Mouse (Mus musculus) small intestine, adult 2 months (tissue): ENCODE data around the gene Ddx19b. TPM values are rescaled to one million over a fixed set of nuclear protein-coding genes. Genes with fewer than 3 reads are reported as not detected.

ENCODE experiments used
- H3K27ac ChIP-seq: fragments of 200-500 bp; 2 replicates; pipeline ENCODE4 v1.5.1; 2012; ENCODE audit warnings: low read depth, low read length, control low read depth, inconsistent platforms; ENCODE audit not compliant: insufficient read depth
- H3K27me3 ChIP-seq: fragments of 200-500 bp; 2 replicates; pipeline ENCODE4 v1.6.1; 2012; ENCODE audit warnings: mild to moderate bottlenecking, moderate library complexity, low read length, inconsistent platforms; ENCODE audit not compliant: control insufficient read depth, insufficient read depth
- H3K36me3 ChIP-seq: fragments of 200-500 bp; 2 replicates; pipeline ENCODE4 v1.6.1; 2012; ENCODE audit warnings: mild to moderate bottlenecking, low read length, control low read depth, inconsistent platforms; ENCODE audit not compliant: control insufficient read depth, insufficient read depth
- H3K4me1 ChIP-seq: fragments of 200-500 bp; 2 replicates; pipeline ENCODE4 v1.6.1; 2012; ENCODE audit warnings: low read length, inconsistent platforms, mixed read lengths; ENCODE audit not compliant: control insufficient read depth, insufficient read depth, insufficient read length
- H3K4me3 ChIP-seq: fragments of 200-500 bp; 2 replicates; pipeline ENCODE4 v1.5.1; 2012; ENCODE audit warnings: low read depth, mild to moderate bottlenecking, control low read depth, inconsistent platforms, low read length, moderate library complexity
- CTCF ChIP-seq: fragments of 200-500 bp; IDR thresholded peaks from 2 replicates; pipeline ENCODE4 v1.5.1; 2012; ENCODE audit warnings: low read depth, mild to moderate bottlenecking, control low read depth, inconsistent platforms, low read length, moderate library complexity, mixed read lengths; ENCODE audit not compliant: insufficient replicate concordance, insufficient read length; ENCODE audit errors: extremely low read depth
- POLR2A ChIP-seq: fragments of 200-500 bp; IDR thresholded peaks from 2 replicates; pipeline ENCODE4 v1.6.1; 2012; ENCODE audit warnings: low read depth, mild to moderate bottlenecking, control low read depth, inconsistent platforms, low read length, moderate library complexity
- WGBS: fragments of 180-500 bp; shearing (Covaris S2); methylation state at CpG from one replicate; pipeline ENCODE4 v1.1.7; 2018; 5-methylcytosine and 5-hydroxymethylcytosine counted together
- polyA plus RNA-seq: library from polyadenylated mRNA; depleted of rRNA; stranded (reverse); fragments of >200 nt; gene quantifications from 2 replicates; pipeline ENCODE4 v1.2.3, GENCODE M21; 2012

The Ddx19b gene
- polyA plus RNA-seq, 1 experiment, result 1.7 TPM

- peak overlapping the region; percentile 93 for H3K4me3 ChIP-seq
- peaks cover 10% of the 10 kb centered on the region for H3K36me3 ChIP-seq
- TF ChIP-seq CTCF (no peak), POLR2A (no peak)
- peaks cover 9% of the 10 kb centered on the region for H3K4me1 ChIP-seq
- peak overlapping the region; percentile 45 for H3K27ac ChIP-seq
- 8% methylated on average over 45 of the region's 45 CpGs for WGBS
- H3K27me3 ChIP-seq, result no peaks in the 10 kb centered on the region
Observed at GRCm38 (mm10) chr8:110969910-110970770, 61.4 kb downstream of the Ddx19b start.

- no peak overlapping the region for H3K27ac ChIP-seq
- TF ChIP-seq POLR2A (no peak), CTCF (no peak)
- H3K4me3 ChIP-seq, result no peak overlapping the region
- H3K36me3 ChIP-seq, result no peaks in the 10 kb centered on the region
- peaks cover 9% of the 10 kb centered on the region for H3K4me1 ChIP-seq
- H3K27me3 ChIP-seq, result no peaks in the 10 kb centered on the region
- WGBS, result 81% methylated on average over 9 of the region's 9 CpGs
Observed at GRCm38 (mm10) chr8:110967326-110967725, 64.2 kb downstream of the Ddx19b start.

DNA sequence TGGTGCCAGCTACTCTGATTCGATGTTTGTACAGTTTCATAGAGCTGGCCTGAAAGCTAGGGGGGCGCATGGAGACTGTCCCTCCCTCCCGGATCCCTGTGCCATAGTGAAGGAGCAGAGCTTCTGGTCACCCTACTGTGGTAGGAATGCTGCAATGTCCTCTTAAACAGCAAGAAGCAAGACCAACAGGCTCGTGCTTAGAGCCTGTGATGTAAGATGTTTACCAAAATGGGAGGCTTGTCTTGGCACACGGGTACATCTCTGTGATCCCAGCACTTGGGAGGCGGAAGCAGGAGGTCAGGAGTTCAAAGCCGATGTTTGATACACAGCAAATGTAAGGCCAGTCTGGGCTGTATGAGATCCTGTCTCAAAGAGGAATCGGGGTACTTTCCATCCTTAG lies 65.0 kb downstream of the Ddx19b start:
- Histone ChIP-seq H3K4me3 (no peak overlapping the region), H3K36me3 (no peaks in the 10 kb centered on the region), H3K27ac (no peak overlapping the region; the same call in 1 of the 2 replicates), H3K4me1 (peaks cover 9% of the 10 kb centered on the region), H3K27me3 (no peaks in the 10 kb centered on the region)
- WGBS, result 61% methylated on average over 8 of the region's 8 CpGs
- TF ChIP-seq CTCF, result no peak
- no peak for TF ChIP-seq POLR2A

DNA sequence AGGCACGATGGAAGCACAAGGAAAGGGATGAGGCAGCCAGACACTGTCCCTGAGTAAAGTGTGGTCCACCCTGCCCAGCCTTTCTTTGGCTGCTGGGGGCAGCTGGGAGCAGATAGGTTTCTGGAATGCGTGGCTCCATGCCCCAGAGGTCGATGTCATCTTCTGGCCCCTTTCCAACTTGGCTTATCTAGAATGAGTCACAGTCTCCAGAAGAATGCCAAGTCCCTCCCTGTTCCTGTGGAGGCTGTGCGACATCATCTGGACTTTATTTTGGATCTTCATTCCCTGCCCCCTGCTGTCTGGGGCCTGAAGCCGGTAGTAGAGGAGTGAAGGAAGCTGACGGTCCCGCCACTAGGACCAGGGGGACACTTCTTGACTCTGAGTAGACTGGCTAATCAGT lies 66.0 kb downstream of the Ddx19b start:
- H3K27me3 ChIP-seq, result no peaks in the 10 kb centered on the region
- peaks cover 6% of the 10 kb centered on the region for H3K4me1 ChIP-seq
- 6% methylated on average over 7 of the region's 7 CpGs for WGBS
- no peaks in the 10 kb centered on the region for H3K36me3 ChIP-seq
- peak overlapping the region; percentile 6; the same call in 1 of the 2 replicates for H3K27ac ChIP-seq
- TF ChIP-seq CTCF, result peak; percentile 36; the same call in 1 of the 2 replicates
- TF ChIP-seq POLR2A, result no peak
- no peak overlapping the region for H3K4me3 ChIP-seq

DNA sequence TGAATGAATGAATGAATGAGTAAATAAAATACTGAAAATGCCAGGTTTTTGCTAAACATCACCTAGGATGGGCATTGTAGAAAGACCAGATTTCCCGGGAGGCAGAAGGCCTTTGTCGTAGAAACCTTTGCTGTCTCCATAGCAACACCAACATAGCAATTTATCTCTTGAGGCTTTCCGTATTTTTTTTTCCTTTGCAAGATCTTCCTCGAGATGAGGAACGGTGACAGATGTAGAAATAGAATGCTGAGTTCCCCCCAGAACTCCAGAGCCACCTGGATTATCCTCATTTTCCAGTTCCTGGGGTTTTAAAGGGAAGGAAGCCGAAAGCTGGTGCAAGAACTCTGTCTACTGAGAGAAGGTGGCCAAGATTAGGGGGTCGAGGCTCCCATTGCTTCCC lies 66.9 kb downstream of the Ddx19b start:
- TF ChIP-seq POLR2A (no peak), CTCF (no peak)
- 63% methylated on average over 7 of the region's 7 CpGs for WGBS

DNA sequence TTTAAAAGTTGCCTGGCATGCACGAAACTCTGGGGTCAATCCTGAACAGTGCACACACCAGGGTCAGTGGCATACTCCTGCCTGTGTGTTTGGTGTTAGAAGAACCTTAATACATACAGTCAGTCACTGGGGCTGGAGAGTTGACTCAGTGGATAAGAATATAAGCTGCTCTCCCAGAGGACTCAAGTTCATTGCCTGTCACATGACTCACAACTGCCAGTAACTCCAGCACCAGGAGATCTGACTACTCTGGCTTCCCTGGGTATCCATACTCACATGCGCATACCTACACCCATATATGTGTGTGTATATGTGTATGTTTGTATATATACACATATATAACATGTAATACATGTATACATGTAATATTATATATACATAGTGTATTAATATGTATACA lies 68.5 kb downstream of the Ddx19b start:
- TF ChIP-seq CTCF (no peak), POLR2A (no peak)
- Histone ChIP-seq H3K27ac (no peak overlapping the region), H3K4me3 (no peak overlapping the region), H3K27me3 (no peaks in the 10 kb centered on the region), H3K4me1 (peaks cover 4% of the 10 kb centered on the region), H3K36me3 (no peaks in the 10 kb centered on the region)
- WGBS, result 69% methylated on average over 2 of the region's 2 CpGs

More for the DNA sequence above, 66.9 kb downstream of the Ddx19b start:
- no peaks in the 10 kb centered on the region for H3K27me3 ChIP-seq
- H3K27ac ChIP-seq, result no peak overlapping the region
- H3K36me3 ChIP-seq, result no peaks in the 10 kb centered on the region
- peaks cover 4% of the 10 kb centered on the region for H3K4me1 ChIP-seq
- H3K4me3 ChIP-seq, result no peak overlapping the region

DNA sequence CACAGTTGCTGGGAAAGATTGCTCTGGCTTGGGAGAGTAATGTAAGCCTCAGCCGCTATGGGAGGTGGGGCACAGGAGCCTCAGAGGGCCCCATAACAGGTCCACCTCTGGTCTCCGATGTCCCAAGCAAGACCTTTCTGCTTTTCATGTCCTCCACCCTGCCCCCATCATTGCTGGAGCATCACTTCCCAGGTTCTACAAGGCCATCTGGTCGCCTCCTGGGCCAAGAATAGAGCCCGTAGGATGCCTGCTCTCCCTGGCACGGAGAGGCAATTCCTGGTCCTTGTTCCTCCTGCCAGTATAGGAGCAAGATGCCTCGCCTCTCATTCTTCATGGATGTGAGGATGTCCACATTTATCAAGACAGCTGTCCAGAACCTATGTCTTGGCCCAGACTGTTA lies 71.6 kb downstream of the Ddx19b start:
- 83% methylated on average over 6 of the region's 6 CpGs for WGBS
- H3K4me3 ChIP-seq, result no peak overlapping the region
- H3K27ac ChIP-seq, result no peak overlapping the region
- H3K36me3 ChIP-seq, result no peaks in the 10 kb centered on the region
- TF ChIP-seq CTCF (no peak), POLR2A (no peak)
- H3K27me3 ChIP-seq, result no peaks in the 10 kb centered on the region
- no peaks in the 10 kb centered on the region for H3K4me1 ChIP-seq
